In the genomic region with DNA sequence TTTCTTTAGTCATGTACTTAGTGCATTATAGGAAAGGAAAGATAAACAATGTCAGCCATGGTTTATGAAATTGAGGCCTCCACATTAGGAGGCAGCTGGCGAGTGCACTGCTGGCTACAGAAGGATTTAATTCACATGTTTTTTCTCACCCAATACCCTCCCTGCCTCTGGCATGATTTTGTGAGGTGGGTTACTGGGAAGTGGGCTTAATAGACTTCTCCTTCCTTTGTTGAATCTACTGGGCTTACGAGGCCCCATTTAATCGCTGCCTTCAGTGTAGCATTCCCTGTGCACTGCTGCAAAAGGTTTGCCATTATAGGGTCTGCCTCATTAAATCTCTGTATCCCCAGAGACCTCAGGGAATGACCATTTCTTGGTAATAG, we compare ENCODE assay signal across 18 mouse cellular contexts. TPM values are rescaled to one million over a fixed set of nuclear protein-coding genes. Genes with fewer than 3 reads are reported as not detected.
DNase-seq lines count a peak whose midpoint lies in the region; ATAC-seq and TF ChIP-seq lines count a peak whose summit lies in the region.
"Had no signal": no experiment of that assay in that cellular context is flagged by ENCODE, and none has a peak within 500 bp of the region (broad histone marks: within the 10 kb centered on the region; RNA-seq: fewer than 3 reads in every experiment).

No protein-coding gene starts in this region.

- intact Hi-C loops in gastrocnemius, postnatal 36 days (cut with DNase I), result no loop called here

- H3K9ac ChIP-seq in forebrain, embryonic 12.5 days, result no peak overlapping the region
- no peak overlapping the region for H3K9ac ChIP-seq in forebrain, postnatal 0 days
- H3K9ac ChIP-seq in midbrain, embryonic 12.5 days (replicated peaks), result no peak overlapping the region
- no peak overlapping the region for H3K9ac ChIP-seq in midbrain, embryonic 14.5 days (replicated peaks; ENCODE audit: low read length)
- H3K9ac ChIP-seq in forebrain, embryonic 15.5 days (replicated peaks), result no peak overlapping the region
- no peak overlapping the region for H3K9ac ChIP-seq in limb, embryonic 15.5 days
- H3K9ac ChIP-seq: heart, embryonic 12.5 days; liver, embryonic 13.5 days had no signal

- ATAC-seq in forebrain, embryonic 12.5 days (ENCODE audit: low FRiP score), result peak; percentile 57; the same call in 1 of the 2 replicates
- no peak for ATAC-seq in forebrain, postnatal 0 days
- no peak for ATAC-seq in midbrain, embryonic 12.5 days (ENCODE audit: low FRiP score, low read depth)
- ATAC-seq in midbrain, embryonic 14.5 days (ENCODE audit: low FRiP score, low TSS enrichment), result no peak
- 0 out of 2 replicates have a peak, but pooled peaks have one; percentile 35 for ATAC-seq in forebrain, embryonic 15.5 days (replicated peaks)
- no peak for ATAC-seq in limb, embryonic 15.5 days (ENCODE audit: insufficient number of reproducible peaks, low FRiP score, low TSS enrichment, low read depth)
- ATAC-seq: intestine, postnatal 0 days; midbrain, embryonic 16.5 days had no signal

- no peak overlapping the region for H3K4me3 ChIP-seq in forebrain, embryonic 12.5 days (replicated peaks)
- no peak overlapping the region for H3K4me3 ChIP-seq in forebrain, postnatal 0 days (ENCODE audit: low read depth, low read length)
- H3K4me3 ChIP-seq in midbrain, embryonic 12.5 days, result no peak overlapping the region
- H3K4me3 ChIP-seq in midbrain, embryonic 14.5 days (replicated peaks; ENCODE audit: low read depth, low read length), result no peak overlapping the region
- no peak overlapping the region for H3K4me3 ChIP-seq in forebrain, embryonic 15.5 days
- no peak overlapping the region for H3K4me3 ChIP-seq in limb, embryonic 15.5 days
- H3K4me3 ChIP-seq: heart, embryonic 12.5 days; liver, embryonic 13.5 days had no signal

- DNase-seq in forebrain, postnatal 0 days, result no peak
- no peak for DNase-seq in midbrain, embryonic 14.5 days
- DNase-seq in spleen, postnatal 10 days (ENCODE audit: low spot score in 2 of 2), result no peak
- DNase-seq in gastrocnemius, postnatal 36 days, result no peak
- DNase-seq: adrenal gland, postnatal 36 days; cerebellum, postnatal 14 days; gastrocnemius, postnatal 10 days; heart, postnatal 36 days; liver, embryonic 13.5 days; spleen, adult 18-20 months had no signal

- no peak overlapping the region for H3K27ac ChIP-seq in forebrain, embryonic 12.5 days
- no peak overlapping the region for H3K27ac ChIP-seq in forebrain, postnatal 0 days (ENCODE audit: low read depth, low read length)
- 0 out of 2 replicates have a peak overlapping the region, but pooled peaks have one; percentile 39 for H3K27ac ChIP-seq in midbrain, embryonic 12.5 days (replicated peaks)
- no peak overlapping the region for H3K27ac ChIP-seq in midbrain, embryonic 14.5 days (replicated peaks; ENCODE audit: low read depth, low read length)
- no peak overlapping the region for H3K27ac ChIP-seq in forebrain, embryonic 15.5 days (replicated peaks)
- H3K27ac ChIP-seq in limb, embryonic 15.5 days, result 0 out of 2 replicates have a peak overlapping the region, but pooled peaks have one; percentile 5
- H3K27ac ChIP-seq: kidney, postnatal 0 days; liver, embryonic 13.5 days had no signal

- no peaks in the 10 kb centered on the region for H3K36me3 ChIP-seq in forebrain, embryonic 12.5 days (replicated peaks)
- H3K36me3 ChIP-seq in forebrain, postnatal 0 days (ENCODE audit: insufficient read depth), result no peaks in the 10 kb centered on the region
- H3K36me3 ChIP-seq in midbrain, embryonic 12.5 days, result no peaks in the 10 kb centered on the region
- H3K36me3 ChIP-seq in midbrain, embryonic 14.5 days (ENCODE audit: control insufficient read depth, insufficient read depth, low read length), result no peaks in the 10 kb centered on the region
- H3K36me3 ChIP-seq in forebrain, embryonic 15.5 days, result no peaks in the 10 kb centered on the region
- H3K36me3 ChIP-seq in limb, embryonic 15.5 days, result peaks cover 3% of the 10 kb centered on the region; the same call in 1 of the 2 replicates
- H3K36me3 ChIP-seq: liver, embryonic 13.5 days had no signal

- WGBS in forebrain, embryonic 12.5 days, result 43% methylated on average over 3 of the region's 3 CpGs
- 27% methylated on average over 3 of the region's 3 CpGs for WGBS in forebrain, postnatal 0 days
- WGBS in midbrain, embryonic 12.5 days, result 62% methylated on average over 3 of the region's 3 CpGs
- WGBS in midbrain, embryonic 14.5 days, result 57% methylated on average over 3 of the region's 3 CpGs
- WGBS in forebrain, embryonic 15.5 days, result 18% methylated on average over 3 of the region's 3 CpGs
- WGBS in limb, embryonic 15.5 days, result 36% methylated on average over 3 of the region's 3 CpGs

- H3K4me2 ChIP-seq in forebrain, embryonic 12.5 days, result no peak overlapping the region
- no peak overlapping the region for H3K4me2 ChIP-seq in forebrain, postnatal 0 days (ENCODE audit: low read depth)
- H3K4me2 ChIP-seq in midbrain, embryonic 12.5 days (replicated peaks), result no peak overlapping the region
- H3K4me2 ChIP-seq in midbrain, embryonic 14.5 days (ENCODE audit: low read length), result no peak overlapping the region
- H3K4me2 ChIP-seq in forebrain, embryonic 15.5 days (replicated peaks), result no peak overlapping the region
- H3K4me2 ChIP-seq in limb, embryonic 15.5 days, result no peak overlapping the region
- H3K4me2 ChIP-seq: heart, embryonic 12.5 days; liver, embryonic 13.5 days had no signal

- H3K4me1 ChIP-seq in forebrain, embryonic 12.5 days, result peaks cover 5% of the 10 kb centered on the region; the same call in 1 of the 2 replicates
- no peaks in the 10 kb centered on the region for H3K4me1 ChIP-seq in forebrain, postnatal 0 days (ENCODE audit: insufficient read depth)
- H3K4me1 ChIP-seq in midbrain, embryonic 12.5 days, result 0 out of 2 replicates have a peak, but pooled peaks cover 2% of the 10 kb centered on the region
- H3K4me1 ChIP-seq in midbrain, embryonic 14.5 days (ENCODE audit: control insufficient read depth, insufficient read depth, low read length), result no peaks in the 10 kb centered on the region
- 0 out of 2 replicates have a peak, but pooled peaks cover 3% of the 10 kb centered on the region for H3K4me1 ChIP-seq in forebrain, embryonic 15.5 days
- 0 out of 2 replicates have a peak, but pooled peaks cover 10% of the 10 kb centered on the region for H3K4me1 ChIP-seq in limb, embryonic 15.5 days
- H3K4me1 ChIP-seq: heart, embryonic 12.5 days; liver, embryonic 13.5 days had no signal

- H3K9me3 ChIP-seq in forebrain, embryonic 12.5 days, result no peaks in the 10 kb centered on the region
- no peaks in the 10 kb centered on the region for H3K9me3 ChIP-seq in forebrain, postnatal 0 days (ENCODE audit: low read length)
- no peaks in the 10 kb centered on the region for H3K9me3 ChIP-seq in midbrain, embryonic 12.5 days
- H3K9me3 ChIP-seq in midbrain, embryonic 14.5 days (ENCODE audit: control insufficient read depth, low read length), result no peaks in the 10 kb centered on the region
- H3K9me3 ChIP-seq in forebrain, embryonic 15.5 days, result no peaks in the 10 kb centered on the region
- H3K9me3 ChIP-seq in limb, embryonic 15.5 days, result no peaks in the 10 kb centered on the region
- H3K9me3 ChIP-seq: heart, embryonic 12.5 days; liver, embryonic 13.5 days had no signal

- TF ChIP-seq CTCF in forebrain, postnatal 0 days (IDR thresholded peaks at IDR 0.05; ENCODE audit: low read depth), result no peak

- H3K27me3 ChIP-seq in forebrain, embryonic 12.5 days, result no peaks in the 10 kb centered on the region
- no peaks in the 10 kb centered on the region for H3K27me3 ChIP-seq in forebrain, postnatal 0 days (ENCODE audit: insufficient read depth, low read length)
- no peaks in the 10 kb centered on the region for H3K27me3 ChIP-seq in midbrain, embryonic 12.5 days
- H3K27me3 ChIP-seq in midbrain, embryonic 14.5 days (ENCODE audit: control insufficient read depth, insufficient read depth, low read length), result no peaks in the 10 kb centered on the region
- no peaks in the 10 kb centered on the region for H3K27me3 ChIP-seq in forebrain, embryonic 15.5 days
- no peaks in the 10 kb centered on the region for H3K27me3 ChIP-seq in limb, embryonic 15.5 days
- H3K27me3 ChIP-seq: heart, embryonic 12.5 days; liver, embryonic 13.5 days had no signal

RNA-seq across cellular contexts. Expression of a gene that starts 58.3 kb away (rescaled TPM):
- 80.7 and 81.3 TPM in 2 replicates for polyA plus RNA-seq in forebrain, embryonic 12.5 days (2016; fragmentation: Nextera tagmentation; extraction: Ambion mirVana)
- total RNA-seq in forebrain, postnatal 0 days (2014; rRNA removed), result 92.8 and 114 TPM in 2 replicates
- 54.1 and 56.8 TPM in 2 replicates for polyA plus RNA-seq in forebrain, postnatal 0 days (2015; fragmentation: Nextera tagmentation; extraction: Ambion mirVana)
- polyA plus RNA-seq in midbrain, embryonic 12.5 days (2016; fragmentation: Nextera tagmentation; extraction: Ambion mirVana), result 79.7 and 80.7 TPM in 2 replicates
- 68.4 and 82.8 TPM in 2 replicates for polyA plus RNA-seq in midbrain, embryonic 14.5 days (2014; fragmentation: Nextera tagmentation; extraction: Ambion mirVana)
- 66.8 and 66.9 TPM in 2 replicates for polyA plus RNA-seq in forebrain, embryonic 15.5 days (2015; fragmentation: Nextera tagmentation; extraction: Ambion mirVana)
- polyA plus RNA-seq in limb, embryonic 15.5 days (2015; fragmentation: Nextera tagmentation; extraction: Ambion mirVana), result 74.7 and 75.6 TPM in 2 replicates
- 10 to 100 TPM; 91.5 to 97.9 TPM for total RNA-seq in gastrocnemius, postnatal 36 days (2021)

RNA-seq across cellular contexts. Expression of a gene that starts 58.4 kb away (rescaled TPM):
- polyA plus RNA-seq in forebrain, embryonic 12.5 days (2016; fragmentation: Nextera tagmentation; extraction: Ambion mirVana), result 26.0 and 28.0 TPM in 2 replicates
- total RNA-seq in forebrain, postnatal 0 days (2014; rRNA removed), result 28.5 and 39.4 TPM in 2 replicates
- polyA plus RNA-seq in forebrain, postnatal 0 days (2015; fragmentation: Nextera tagmentation; extraction: Ambion mirVana), result 23.7 and 27.8 TPM in 2 replicates
- 29.6 and 30.5 TPM in 2 replicates for polyA plus RNA-seq in midbrain, embryonic 12.5 days (2016; fragmentation: Nextera tagmentation; extraction: Ambion mirVana)
- 28.4 and 29.6 TPM in 2 replicates for polyA plus RNA-seq in midbrain, embryonic 14.5 days (2014; fragmentation: Nextera tagmentation; extraction: Ambion mirVana)
- 28.7 and 29.1 TPM in 2 replicates for polyA plus RNA-seq in forebrain, embryonic 15.5 days (2015; fragmentation: Nextera tagmentation; extraction: Ambion mirVana)
- polyA plus RNA-seq in limb, embryonic 15.5 days (2015; fragmentation: Nextera tagmentation; extraction: Ambion mirVana), result 41.2 and 43.6 TPM in 2 replicates
- 1 to 10 TPM; 3.3 to 4.0 TPM for total RNA-seq in gastrocnemius, postnatal 36 days (2021)

Comparison
In these comparisons a context has a peak if more than half of its experiments do, and no peak if none do; other contexts are left out.
1. ATAC-seq: peak in forebrain, embryonic 12.5 days (single experiment) and forebrain, embryonic 15.5 days (single experiment); none in forebrain, postnatal 0 days (single experiment), midbrain, embryonic 12.5 days (single experiment), midbrain, embryonic 14.5 days (single experiment) and limb, embryonic 15.5 days (single experiment).
2. H3K27ac ChIP-seq: peak in midbrain, embryonic 12.5 days (single experiment) and limb, embryonic 15.5 days (single experiment); none in forebrain, embryonic 12.5 days (single experiment), forebrain, postnatal 0 days (single experiment), midbrain, embryonic 14.5 days (single experiment) and forebrain, embryonic 15.5 days (single experiment).